11 mouse cellular contexts compared by ENCODE assay signal in the genomic region with DNA sequence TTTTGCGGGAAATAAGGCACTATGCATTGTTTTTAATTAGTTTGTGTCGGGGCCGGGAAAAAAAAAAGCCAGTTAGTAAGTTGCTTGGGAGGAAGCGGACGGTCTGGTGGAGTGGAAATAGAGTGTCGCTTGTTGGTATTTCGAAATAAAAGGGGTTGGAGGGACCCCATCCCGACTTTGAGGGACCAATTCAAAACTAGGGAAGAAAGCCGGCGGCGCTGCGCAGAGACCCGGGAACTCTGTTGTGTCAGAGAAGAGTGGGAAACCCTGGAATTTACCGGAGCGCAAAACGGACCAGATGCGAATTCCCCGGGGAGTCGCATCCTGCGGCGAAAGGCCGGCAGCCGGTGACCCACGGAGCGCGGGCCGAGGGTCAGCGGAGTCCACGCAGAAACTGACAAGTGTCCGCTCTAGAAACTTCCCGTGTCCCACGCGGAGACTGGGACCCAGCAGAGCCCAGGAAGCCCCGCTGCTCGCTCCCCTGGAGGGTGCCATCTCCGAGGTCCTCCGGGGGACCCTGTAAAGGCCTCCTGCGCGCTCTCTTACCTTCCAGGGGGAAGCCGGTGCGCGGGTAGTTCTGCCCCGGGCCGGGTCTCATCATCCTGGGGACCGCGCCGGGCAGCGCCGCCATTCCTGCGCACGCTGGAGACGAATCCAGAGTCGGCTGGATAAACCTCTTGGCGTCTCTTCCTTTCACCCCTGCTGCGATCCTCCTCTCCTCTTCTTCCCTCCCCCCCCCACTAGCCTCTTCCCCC. TPM values are rescaled to one million over a fixed set of nuclear protein-coding genes. Genes with fewer than 3 reads are reported as not detected.
DNase-seq lines count a peak whose midpoint lies in the region; ATAC-seq lines count a peak whose summit lies in the region.
"Had no signal": no experiment of that assay in that cellular context is flagged by ENCODE, and none has a peak within 500 bp of the region (broad histone marks: within the 10 kb centered on the region; RNA-seq: fewer than 3 reads in every experiment).

No protein-coding gene starts in this region.

- H3K36me3 ChIP-seq in heart, embryonic 13.5 days: no peaks in the 10 kb centered on the region
- H3K36me3 ChIP-seq in hindbrain, embryonic 11.5 days (ENCODE audit: control insufficient read depth, insufficient read depth, low read length): no peaks in the 10 kb centered on the region
- no peaks in the 10 kb centered on the region for H3K36me3 ChIP-seq in midbrain, embryonic 16.5 days (ENCODE audit: control insufficient read depth, insufficient read depth, low read length)

- intact Hi-C loops in heart, postnatal 10 days (cut with DNase I): no loop called here

- H3K4me3 ChIP-seq in heart, embryonic 13.5 days: peak overlapping the region; percentile 33
- H3K4me3 ChIP-seq in hindbrain, embryonic 11.5 days (ENCODE audit: low read depth, low read length): peak overlapping the region; percentile 57
- peak overlapping the region; percentile 37 for H3K4me3 ChIP-seq in midbrain, embryonic 16.5 days (ENCODE audit: low read depth, low read length)

- no peak for ATAC-seq in heart, embryonic 13.5 days (ENCODE audit: extremely low read depth, insufficient number of reproducible peaks, low FRiP score, low TSS enrichment)
- ATAC-seq in hindbrain, embryonic 11.5 days (ENCODE audit: low FRiP score): no peak
- no peak for ATAC-seq in midbrain, embryonic 16.5 days

- no peak overlapping the region for H3K9ac ChIP-seq in heart, embryonic 13.5 days
- H3K9ac ChIP-seq in hindbrain, embryonic 11.5 days (ENCODE audit: low read depth, low read length): peak overlapping the region; percentile 75
- H3K9ac ChIP-seq in midbrain, embryonic 16.5 days (ENCODE audit: low read depth, low read length): peak overlapping the region; percentile 51

- DNase-seq in heart, postnatal 10 days: no peak
- DNase-seq in R1 (ENCODE audit: low read depth, low spot score) (peak; percentile 66), adipocyte (ENCODE audit: low spot score) (no peak)
- DNase-seq in hindbrain, embryonic 11.5 days (ENCODE audit: low spot score): peak; percentile 63
- DNase-seq in left cerebral cortex, adult 8-10 months (ENCODE audit: low spot score in 2 of 2): no peak
- DNase-seq in cerebellum, postnatal 36 days: no peak

- H3K4me2 ChIP-seq in heart, embryonic 13.5 days: peak overlapping the region; percentile 52
- H3K4me2 ChIP-seq in hindbrain, embryonic 11.5 days (replicated peaks; ENCODE audit: low read depth, low read length): peak overlapping the region; percentile 65
- H3K4me2 ChIP-seq in midbrain, embryonic 16.5 days (ENCODE audit: low read length): peak overlapping the region; percentile 51

- peaks cover 19% of the 10 kb centered on the region for H3K4me1 ChIP-seq in heart, embryonic 13.5 days
- peaks cover 26% of the 10 kb centered on the region for H3K4me1 ChIP-seq in hindbrain, embryonic 11.5 days (replicated peaks; ENCODE audit: control insufficient read depth, insufficient read depth, low read length)
- H3K4me1 ChIP-seq in midbrain, embryonic 16.5 days (ENCODE audit: control insufficient read depth, insufficient read depth, low read length): peaks cover 21% of the 10 kb centered on the region

- under 1% methylated on average over 53 of the region's 55 CpGs for WGBS in heart, embryonic 13.5 days
- WGBS in hindbrain, embryonic 11.5 days: under 1% methylated on average over 55 of the region's 55 CpGs
- WGBS in midbrain, embryonic 16.5 days: under 1% methylated on average over 53 of the region's 55 CpGs

- no peaks in the 10 kb centered on the region for H3K9me3 ChIP-seq in heart, embryonic 13.5 days
- H3K9me3 ChIP-seq in hindbrain, embryonic 11.5 days (ENCODE audit: control insufficient read depth, low read length): no peaks in the 10 kb centered on the region
- H3K9me3 ChIP-seq in midbrain, embryonic 16.5 days (replicated peaks; ENCODE audit: control insufficient read depth, low read length, poor library complexity, severe bottlenecking): no peaks in the 10 kb centered on the region

- H3K27me3 ChIP-seq in heart, embryonic 13.5 days (replicated peaks): peaks cover 100% of the 10 kb centered on the region
- peaks cover 81% of the 10 kb centered on the region for H3K27me3 ChIP-seq in hindbrain, embryonic 11.5 days (ENCODE audit: control insufficient read depth, insufficient read depth, low read length)
- H3K27me3 ChIP-seq in midbrain, embryonic 16.5 days (ENCODE audit: control insufficient read depth, insufficient read depth, low read depth, low read length): peaks cover 49% of the 10 kb centered on the region

- H3K27ac ChIP-seq in heart, embryonic 13.5 days (replicated peaks): no peak overlapping the region
- peak overlapping the region; percentile 80 for H3K27ac ChIP-seq in hindbrain, embryonic 11.5 days (ENCODE audit: low read depth, low read length)
- H3K27ac ChIP-seq in midbrain, embryonic 16.5 days (ENCODE audit: low read length): peak overlapping the region; percentile 76

RNA-seq across cellular contexts. Expression of gene Pax7, which starts 0.9 kb away (rescaled TPM):
- 0.03 TPM in 1 of 2 replicates, not detected in the other for polyA plus RNA-seq in heart, embryonic 13.5 days (2015; fragmentation: Nextera tagmentation; extraction: Ambion mirVana)
- not detected for total RNA-seq in heart, postnatal 10 days (2021)
- polyA plus RNA-seq in hindbrain, embryonic 11.5 days (2014; fragmentation: Nextera tagmentation; extraction: Ambion mirVana): 2.2 and 2.7 TPM in 2 replicates
- 2.3 and 4.4 TPM in 2 replicates for polyA plus RNA-seq in midbrain, embryonic 16.5 days (2015; fragmentation: Nextera tagmentation; extraction: Ambion mirVana)
- total RNA-seq in left cerebral cortex, adult 8-10 months (2022): 1 to 10 TPM in 1 of 4 experiments, under 1 TPM in 1, not detected in 2; 0.20 to 1.0 TPM
- total RNA-seq: adrenal gland, postnatal 36 days; left cerebral cortex, postnatal 14 days had no signal
- polyA plus RNA-seq: cortical plate, adult 2 months had no signal

Comparison
In these comparisons a context has a peak if more than half of its experiments do, and no peak if none do; other contexts are left out.
1. DNase-seq: peak in R1 (single experiment) and hindbrain, embryonic 11.5 days (single experiment); none in heart, postnatal 10 days (0 of 2), left cerebral cortex, adult 8-10 months (0 of 2), cerebellum, postnatal 36 days (0 of 2) and adipocyte (single experiment).
2. Peak in every context shown above with its lines, with median percentiles within 50 percentile points of each other: H3K4me2 ChIP-seq and H3K4me3 ChIP-seq.